Mouse (Mus musculus) kidney, adult 2 months (tissue): ENCODE data around the gene Rgs19.

ENCODE experiments used
- CTCF ChIP-seq: fragments of 200-500 bp; conservative IDR thresholded peaks from 2 replicates; pipeline ENCODE4 v1.5.1; 2011; ENCODE audit warnings: low read depth, mild to moderate bottlenecking, control low read depth, low read length, moderate library complexity, mixed read lengths; ENCODE audit not compliant: insufficient read depth, insufficient read length
- POLR2A ChIP-seq: fragments of 200-500 bp; IDR thresholded peaks from one replicate; pipeline ENCODE4 v1.6.1; 2011; ENCODE audit warnings: low read depth, low read length, control low read depth

DNA sequence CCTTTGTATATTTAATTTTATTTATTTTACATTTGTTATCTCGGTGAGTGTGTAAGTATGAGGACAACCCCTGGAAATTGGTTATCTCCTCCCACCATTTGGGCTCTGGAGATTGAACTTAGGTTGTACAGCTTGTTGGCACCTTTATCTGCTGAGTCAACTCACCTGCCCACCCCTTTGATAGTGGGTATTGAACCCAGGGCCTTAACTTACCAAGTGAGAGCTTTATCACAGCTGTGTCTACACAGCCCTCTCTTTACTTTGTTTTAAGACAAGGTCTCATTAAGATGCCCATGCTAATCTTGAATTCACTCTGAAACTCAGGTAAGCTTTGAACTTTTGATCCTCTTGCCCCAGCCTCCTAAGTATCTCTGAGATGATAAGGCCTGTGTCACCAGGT is 11.8 kb downstream of the Rgs19 start:
- no peak for TF ChIP-seq POLR2A
- no peak for TF ChIP-seq CTCF
